Mouse (Mus musculus) heart, postnatal 0 days (tissue): ENCODE results near the gene Mapkapk5. TPM values are rescaled to one million over a fixed set of nuclear protein-coding genes. Genes with fewer than 3 reads are reported as not detected.

ENCODE experiments used
- ATAC-seq: fragments of 200-750 bp; cut with Nextera tagmentation; 2 replicates; pipeline ENCODE4 v1.8.0; 2017; ENCODE audit warnings: low read depth, moderate number of reproducible peaks, moderate library complexity; ENCODE audit not compliant: insufficient read depth
- DNase-seq: peaks from one replicate; pipeline ENCODE4 v3.0.0-alpha.2; 2016; ENCODE audit warnings: low spot score
- H3K27ac ChIP-seq: fragments of 300-500 bp; sonication (generic); 2 replicates; pipeline ENCODE4 v1.5.1; 2014; ENCODE audit warnings: low read depth, mild to moderate bottlenecking
- H3K27me3 ChIP-seq: fragments of 300-500 bp; sonication (generic); 2 replicates; pipeline ENCODE4 v1.6.1; 2014; ENCODE audit warnings: low read length, mixed read lengths; ENCODE audit not compliant: control insufficient read depth, insufficient read depth
- H3K36me3 ChIP-seq: fragments of 300-500 bp; sonication (generic); replicated peaks from 2 replicates; pipeline ENCODE4 v1.6.1; 2014; ENCODE audit warnings: low read length, mixed read lengths; ENCODE audit not compliant: control insufficient read depth, insufficient read depth
- H3K4me1 ChIP-seq: fragments of 300-500 bp; sonication (generic); 2 replicates; pipeline ENCODE4 v1.6.1; 2014; ENCODE audit warnings: antibody characterized with exemption; ENCODE audit not compliant: control insufficient read depth, insufficient read depth
- H3K4me2 ChIP-seq: fragments of 300-500 bp; sonication (generic); 2 replicates; pipeline ENCODE4 v1.6.1; 2014; ENCODE audit warnings: low read depth, mild to moderate bottlenecking, low read length, moderate library complexity
- H3K4me3 ChIP-seq: fragments of 300-500 bp; sonication (generic); 2 replicates; pipeline ENCODE4 v1.5.1; 2014; ENCODE audit warnings: low read depth, low read length
- H3K9ac ChIP-seq: fragments of 300-500 bp; sonication (generic); replicated peaks from 2 replicates; pipeline ENCODE4 v1.6.1; 2014; ENCODE audit warnings: low read depth, low read length, mixed read lengths
- H3K9me3 ChIP-seq: fragments of 300-500 bp; sonication (generic); replicated peaks from 2 replicates; pipeline ENCODE4 v1.6.1; 2016; ENCODE audit warnings: low read length; ENCODE audit not compliant: control insufficient read depth
- CTCF ChIP-seq: IDR thresholded peaks from 2 replicates; pipeline ENCODE4 v1.5.1; 2016; ENCODE audit warnings: antibody characterized with exemption, control low read depth, low read depth
- EP300 ChIP-seq: IDR thresholded peaks from 2 replicates; pipeline ENCODE4 v1.6.1; 2016; ENCODE audit warnings: antibody characterized with exemption, low read depth
- WGBS: fragments of 180-500 bp; shearing (Covaris S2); extraction: QIAGEN DNeasy Blood & Tissue Kit; methylation state at CpG from one replicate; pipeline ENCODE4 v1.1.7; 2014; 5-methylcytosine and 5-hydroxymethylcytosine counted together
- polyA plus RNA-seq: library from polyadenylated mRNA; unstranded; fragments of >200 nt; fragmentation: Nextera tagmentation; extraction: Ambion mirVana; gene quantifications from 2 replicates; pipeline ENCODE4 v1.2.1, GENCODE M21; 2015
- total RNA-seq: library from RNA; depleted of rRNA; stranded (reverse); fragments of >200 nt; gene quantifications from 2 replicates; pipeline ENCODE4 v1.2.3, GENCODE M21; 2014; ENCODE audit warnings: low replicate concordance; rRNA removed

The Mapkapk5 gene
- 61.7 and 65.2 TPM in 2 replicates for total RNA-seq
- 30.6 and 31.0 TPM in 2 replicates for polyA plus RNA-seq

DNA sequence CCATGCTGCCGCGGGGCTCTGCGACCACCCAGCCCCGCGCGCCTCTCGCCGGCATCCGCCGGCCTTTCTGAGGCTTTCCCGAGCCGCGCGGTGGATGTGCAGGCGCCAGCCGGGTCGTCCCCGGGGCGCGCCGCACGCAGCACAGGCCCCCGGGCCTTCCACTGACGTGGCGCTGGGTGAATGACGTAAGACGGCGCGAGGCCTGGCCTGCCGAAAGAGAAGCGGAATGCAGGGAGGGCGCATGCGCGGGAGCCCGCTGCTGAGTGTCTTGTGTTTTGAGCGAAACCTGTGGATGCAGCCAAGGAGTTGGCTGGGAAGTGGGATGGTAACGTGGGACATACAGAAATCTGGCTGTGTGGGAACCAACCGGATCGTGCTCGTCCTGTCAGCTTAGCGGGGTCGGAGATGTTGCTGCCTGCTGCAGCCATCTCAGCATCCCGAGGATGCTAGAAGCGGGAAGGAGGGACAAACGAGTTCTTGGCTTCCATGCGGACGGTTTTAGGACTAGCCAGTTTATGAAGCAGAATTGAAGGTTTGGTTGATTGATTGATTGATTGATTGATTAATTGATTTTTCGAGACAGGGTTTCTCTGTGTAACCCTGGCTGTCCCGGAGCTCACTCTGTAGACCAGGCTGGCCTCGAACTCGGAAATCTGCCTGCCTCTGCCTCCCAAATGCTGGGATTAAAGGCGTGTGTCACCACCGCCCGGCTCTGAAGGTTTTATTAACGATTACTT is at the start of gene Mapkapk5:
Gene Mapkapk5 (minus strand): TSS at position 113 of the 737 bp plus-strand sequence.
- ATAC-seq (peak; percentile 92), DNase-seq (peak; percentile 91)
- Histone ChIP-seq H3K4me3 (peak within 1 kb of the TSS; percentile 82), H3K4me1 (peaks cover 14% of the 10 kb centered on the region), H3K4me2 (peak within 1 kb of the TSS; percentile 81), H3K9me3 (no peaks in the 10 kb centered on the region), H3K27ac (peak within 1 kb of the TSS; percentile 97), H3K36me3 (no peaks in the 10 kb centered on the region), H3K9ac (peak within 1 kb of the TSS; percentile 99), H3K27me3 (no peaks in the 10 kb centered on the region)
- TF ChIP-seq EP300 (no peak; the same call in 1 of the 2 replicates), CTCF (no peak)
- 1% methylated on average over 55 of the region's 55 CpGs for whole genome bisulfite sequencing

DNA sequence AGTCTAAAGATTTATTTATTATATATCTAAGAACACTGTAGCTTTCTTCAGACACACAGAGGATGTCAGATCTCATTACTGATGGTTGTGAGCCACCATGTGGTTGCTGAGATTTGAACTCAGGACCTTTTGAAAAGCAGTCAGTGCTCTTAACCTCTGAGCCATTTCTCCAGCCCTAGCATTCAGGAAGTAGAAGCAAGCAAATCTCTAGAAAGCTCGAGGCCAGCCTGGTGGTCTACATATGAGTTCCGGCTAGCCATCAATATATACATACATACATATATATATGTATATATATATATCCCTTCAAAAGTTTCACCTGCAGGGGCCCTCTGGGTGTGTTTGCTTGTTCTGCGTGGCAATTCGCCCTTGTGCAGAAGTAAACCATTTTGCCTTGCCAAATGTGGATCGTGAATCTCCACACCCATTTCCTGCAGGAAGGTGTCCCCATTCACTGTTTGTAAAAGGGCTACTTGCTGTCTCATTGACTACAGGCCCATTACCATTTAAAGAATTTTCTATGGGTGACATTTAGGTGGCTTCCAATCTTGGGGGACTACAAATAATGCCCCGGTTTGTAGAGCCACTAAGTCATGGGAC is 49.1 kb upstream of the Mapkapk5 start:
- H3K4me3 ChIP-seq = no peak overlapping the region
- no peak overlapping the region for H3K27ac ChIP-seq
- no peaks in the 10 kb centered on the region for H3K9me3 ChIP-seq
- H3K36me3 ChIP-seq = no peaks in the 10 kb centered on the region
- no peak for ATAC-seq
- H3K4me1 ChIP-seq = peaks cover 18% of the 10 kb centered on the region
- WGBS = 76% methylated on average over 6 of the region's 6 CpGs
- no peak for TF ChIP-seq CTCF
- no peak for TF ChIP-seq EP300
- no peak overlapping the region for H3K9ac ChIP-seq
- H3K27me3 ChIP-seq = no peaks in the 10 kb centered on the region; the same call in 1 of the 2 replicates
- DNase-seq = no peak
- no peak overlapping the region for H3K4me2 ChIP-seq

DNA sequence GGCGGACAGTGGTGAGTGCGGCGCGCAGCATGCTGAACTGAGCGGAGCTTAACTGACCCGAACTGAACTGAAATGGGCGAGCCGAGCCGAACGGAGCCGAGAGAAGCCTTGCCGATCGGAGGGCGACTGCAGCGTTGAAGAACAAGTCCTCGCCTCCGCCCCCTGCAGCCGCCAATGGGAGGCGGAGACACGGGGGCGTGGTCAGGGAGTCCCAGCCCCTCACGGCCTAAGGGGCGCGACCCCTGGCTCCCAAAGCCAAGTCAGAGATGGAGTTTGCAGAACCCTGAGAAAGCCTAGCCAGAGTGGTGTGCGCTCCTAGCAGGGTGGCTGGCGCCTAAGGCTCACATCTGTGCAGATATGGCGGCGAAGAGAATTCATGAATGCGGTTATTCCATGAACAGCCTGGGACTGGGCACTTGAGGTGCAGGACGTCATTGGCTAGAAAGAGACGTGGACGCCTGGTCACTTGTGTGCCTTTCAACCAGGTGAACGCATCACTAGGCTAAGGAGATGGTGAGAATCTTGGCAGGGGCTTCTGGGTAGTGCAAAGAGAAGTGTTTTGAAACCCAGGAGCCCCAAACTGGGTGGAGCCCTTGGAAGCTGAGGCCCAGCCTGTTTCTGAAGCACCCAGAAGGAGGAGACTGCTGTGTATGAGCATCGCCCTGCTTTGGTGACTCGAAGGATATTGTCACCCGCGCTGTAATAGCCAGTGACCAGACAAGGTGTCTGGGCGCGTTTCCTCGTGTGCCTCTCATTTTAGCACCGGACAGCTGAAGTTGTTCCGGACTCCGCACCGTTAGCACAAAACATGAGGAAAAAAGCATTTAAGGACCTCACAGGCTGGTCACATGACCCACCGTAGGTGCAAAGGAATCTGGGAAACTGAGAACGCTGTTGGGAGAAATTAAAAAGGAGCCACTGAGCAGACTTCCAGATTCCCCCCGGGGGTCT is 48.0 kb upstream of the Mapkapk5 start, which contains the start of gene Aldh2:
Gene Aldh2 (minus strand): TSS at position 374 of the 951 bp plus-strand sequence.
- Histone ChIP-seq H3K4me1 (peaks cover 18% of the 10 kb centered on the region), H3K4me3 (peak within 1 kb of the TSS; percentile 65), H3K9me3 (no peaks in the 10 kb centered on the region), H3K36me3 (no peaks in the 10 kb centered on the region), H3K9ac (peak within 1 kb of the TSS; percentile 66), H3K27me3 (no peaks in the 10 kb centered on the region; the same call in 1 of the 2 replicates), H3K4me2 (peak within 1 kb of the TSS; percentile 90), H3K27ac (peak within 1 kb of the TSS; percentile 73)
- peak; percentile 85 for DNase-seq
- 3% methylated on average over 47 of the region's 47 CpGs for WGBS
- TF ChIP-seq EP300 (no peak), CTCF (peak; percentile 30)
- peak; percentile 86 for ATAC-seq

DNA sequence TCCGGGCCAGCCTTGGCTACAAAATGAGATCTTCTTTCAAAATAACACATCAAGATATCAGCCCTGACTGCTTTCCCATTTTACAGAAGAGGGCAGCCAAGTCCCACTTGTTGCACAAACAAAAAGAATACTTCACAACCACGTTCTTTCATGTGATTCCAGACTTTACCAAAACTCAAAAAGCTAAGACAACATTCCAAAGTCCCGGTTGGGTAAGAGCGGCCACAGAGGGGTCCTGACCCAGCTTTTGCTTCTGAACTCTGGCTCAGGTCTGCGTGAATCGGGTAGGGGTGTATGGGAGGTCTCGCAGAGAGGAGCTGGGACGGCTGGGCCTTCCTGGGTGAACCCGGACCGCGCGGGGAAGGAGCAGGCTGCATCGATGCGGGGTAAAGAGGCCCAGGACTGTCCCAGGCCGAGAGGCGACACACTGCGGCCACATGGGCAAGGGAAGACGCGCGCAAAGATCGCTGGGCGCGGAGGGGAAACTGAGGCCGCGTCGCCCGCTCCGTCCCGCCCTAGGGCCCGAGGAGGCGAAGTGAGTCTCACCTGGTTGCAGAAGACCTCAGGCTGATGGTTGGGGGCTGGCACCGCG is 47.2 kb upstream of the Mapkapk5 start:
- WGBS = 5% methylated on average over 33 of the region's 33 CpGs
- DNase-seq = no peak
- peak overlapping the region; percentile 73 for H3K27ac ChIP-seq

More for the DNA sequence above, 47.2 kb upstream of the Mapkapk5 start:
- H3K9me3 ChIP-seq = no peaks in the 10 kb centered on the region
- ATAC-seq = peak; percentile 36; the same call in 1 of the 2 replicates
- peak overlapping the region; percentile 66 for H3K9ac ChIP-seq
- H3K4me3 ChIP-seq = peak overlapping the region; percentile 65
- H3K4me1 ChIP-seq = peaks cover 18% of the 10 kb centered on the region
- no peaks in the 10 kb centered on the region for H3K36me3 ChIP-seq
- H3K27me3 ChIP-seq = no peaks in the 10 kb centered on the region; the same call in 1 of the 2 replicates
- peak overlapping the region; percentile 90 for H3K4me2 ChIP-seq
- TF ChIP-seq CTCF (no peak), EP300 (no peak)
